Mouse (Mus musculus) layer of hippocampus, adult 2 months (tissue): Measurements from ENCODE around the gene Akap3. TPM values are rescaled to one million over a fixed set of nuclear protein-coding genes. Genes with fewer than 3 reads are reported as not detected.
A peak's percentile ranks its signal among the peaks of the same experiment; 100 is the strongest.

ENCODE experiments used
- DNase-seq, 2 experiments: peaks; one replicate each; pipeline ENCODE4 v3.0.0; 2022; ENCODE audit warnings: low spot score in 2 of 2
- H3K27ac ChIP-seq: fragments of 200-600 bp; 2 replicates; pipeline ENCODE4 v1.8.1; 2022
- H3K4me3 ChIP-seq: fragments of 200-600 bp; 2 replicates; pipeline ENCODE4 v1.8.1; 2022; ENCODE audit warnings: mild to moderate bottlenecking
- CTCF ChIP-seq: fragments of 200-600 bp; conservative IDR thresholded peaks from 2 replicates; pipeline ENCODE4 v1.8.1; 2022; ENCODE audit warnings: antibody characterized with exemption, mild to moderate bottlenecking, moderate library complexity
- long read RNA-seq, 2 experiments: library from polyadenylated mRNA; stranded (forward); transcript quantifications; one replicate each; pipeline ENCODE4 v2.0.0; 2021; ENCODE audit warnings: borderline mapping rate in 2 of 2
- total RNA-seq, 2 experiments: library from RNA; stranded (reverse); gene quantifications; 2 replicates each; pipeline ENCODE4 v1.2.3; 2021

The Akap3 gene
- under 1 TPM; 0.12 to 0.13 TPM for total RNA-seq
- long read RNA-seq, experiment 1 = 0 reads
- long read RNA-seq, experiment 2 = 0 reads

DNA sequence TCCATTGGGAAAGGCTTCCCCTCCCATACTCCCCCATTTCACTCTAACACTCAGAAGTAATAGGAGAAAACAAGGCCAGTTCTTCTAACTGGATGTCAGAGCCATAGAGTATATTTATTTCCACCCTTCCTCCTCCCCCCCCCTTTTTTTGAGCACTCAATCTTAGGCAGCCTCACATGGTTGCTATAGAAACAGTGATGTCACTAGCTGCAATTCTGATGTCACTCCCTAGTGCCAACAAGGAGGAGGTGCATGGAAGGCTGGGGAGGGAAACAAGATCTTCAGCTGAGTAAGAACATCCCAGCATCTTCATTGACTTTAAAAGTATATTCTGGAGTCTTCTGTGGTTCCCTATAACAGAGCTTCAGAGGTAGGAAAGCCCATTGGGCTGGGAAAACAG lies at the start of gene Akap3:
TSS of gene Akap3 (plus strand) at position 218 of the 400 bp plus-strand sequence.
- Histone ChIP-seq H3K4me3 (no peak within 1 kb of the TSS), H3K27ac (no peak within 1 kb of the TSS)
- no peak for DNase-seq
- no peak for TF ChIP-seq CTCF

DNA sequence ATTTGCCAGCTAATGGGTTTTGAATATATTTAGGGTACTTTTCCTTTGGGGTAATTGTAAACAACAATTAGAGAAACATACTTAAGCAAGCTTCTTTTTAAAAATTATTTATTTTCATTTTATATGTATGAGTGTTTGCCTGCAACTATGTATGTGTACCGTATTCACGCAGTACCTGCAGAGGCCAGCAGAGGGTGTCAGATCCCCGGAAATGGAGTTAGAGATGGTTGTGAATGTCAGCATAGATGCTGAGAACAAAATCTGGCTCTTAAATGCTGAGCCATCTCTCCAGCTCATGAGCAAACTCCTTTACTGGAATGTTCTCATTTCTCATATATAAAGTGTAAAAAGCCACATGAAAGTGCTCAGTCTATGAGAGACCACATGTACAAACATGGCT lies 46.1 kb upstream of the Akap3 start:
- H3K27ac ChIP-seq = no peak overlapping the region
- DNase-seq = no peak
- H3K4me3 ChIP-seq = no peak overlapping the region
- TF ChIP-seq CTCF = peak; percentile 65

DNA sequence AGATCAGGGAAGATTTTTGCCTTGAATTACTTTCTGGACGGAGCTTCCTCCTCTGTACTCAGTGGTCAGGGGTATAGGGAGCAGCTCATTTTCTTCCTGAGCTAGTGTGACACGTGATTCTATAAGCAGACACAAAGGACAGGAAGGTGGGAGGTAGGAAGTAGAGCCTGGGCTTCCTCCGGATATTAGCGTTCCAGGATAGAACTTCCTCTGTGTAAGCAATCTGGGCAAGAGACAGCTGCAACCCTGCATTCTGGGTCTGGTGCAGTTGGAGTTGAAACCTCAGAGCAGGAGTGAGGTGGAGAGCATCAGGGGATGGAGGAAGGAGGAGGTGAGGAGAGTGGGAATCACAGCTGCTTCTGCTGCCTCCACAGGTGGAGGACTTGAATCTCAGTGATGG lies 44.8 kb upstream of the Akap3 start:
- DNase-seq = peak; percentile 13 to 16
- no peak for TF ChIP-seq CTCF
- peak overlapping the region; percentile 59; the same call in 1 of the 2 replicates for H3K27ac ChIP-seq
- H3K4me3 ChIP-seq = no peak overlapping the region

DNA sequence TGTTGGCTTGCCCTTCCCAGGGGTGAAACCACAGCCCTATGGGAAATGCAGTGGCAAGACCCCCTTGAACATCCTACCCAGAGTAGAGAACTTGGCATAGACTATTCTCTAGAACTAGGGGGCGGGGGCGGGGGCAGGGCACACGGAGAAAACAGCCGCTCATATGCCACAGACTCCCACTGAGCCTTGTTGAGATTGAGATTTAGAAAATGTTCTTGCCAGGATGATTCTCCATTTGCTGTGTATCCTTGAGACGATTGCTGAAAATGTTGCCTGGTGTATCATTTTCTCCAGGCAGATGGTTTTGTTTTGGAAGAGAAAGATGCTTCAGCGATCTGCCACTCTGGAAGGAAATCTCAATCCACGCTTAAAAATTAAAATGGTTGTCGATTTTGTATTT lies 44.3 kb upstream of the Akap3 start:
- H3K4me3 ChIP-seq = no peak overlapping the region
- no peak for TF ChIP-seq CTCF
- peak; percentile 17 to 48 for DNase-seq
- peak overlapping the region; percentile 59; the same call in 1 of the 2 replicates for H3K27ac ChIP-seq

DNA sequence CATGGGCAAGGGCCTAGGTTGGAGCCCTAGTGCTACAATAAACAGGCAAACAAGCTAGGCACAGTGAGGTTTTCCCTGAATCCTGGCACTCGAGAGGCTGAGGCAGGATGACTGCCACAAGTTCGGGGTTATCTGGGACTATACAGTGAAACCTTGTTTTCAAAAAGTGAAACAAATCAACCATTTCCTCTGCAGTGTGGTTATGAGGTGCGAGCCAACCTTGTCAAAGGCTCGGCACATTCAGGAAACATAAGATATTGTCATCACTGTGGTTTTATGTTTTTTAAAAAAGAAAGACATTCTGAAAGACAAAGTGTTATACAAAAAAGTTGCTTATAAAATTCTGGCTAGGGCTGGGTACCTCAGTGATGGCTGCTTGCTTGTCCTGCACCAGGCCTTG lies 41.4 kb upstream of the Akap3 start:
- H3K4me3 ChIP-seq = no peak overlapping the region
- no peak for DNase-seq
- no peak for TF ChIP-seq CTCF

DNA sequence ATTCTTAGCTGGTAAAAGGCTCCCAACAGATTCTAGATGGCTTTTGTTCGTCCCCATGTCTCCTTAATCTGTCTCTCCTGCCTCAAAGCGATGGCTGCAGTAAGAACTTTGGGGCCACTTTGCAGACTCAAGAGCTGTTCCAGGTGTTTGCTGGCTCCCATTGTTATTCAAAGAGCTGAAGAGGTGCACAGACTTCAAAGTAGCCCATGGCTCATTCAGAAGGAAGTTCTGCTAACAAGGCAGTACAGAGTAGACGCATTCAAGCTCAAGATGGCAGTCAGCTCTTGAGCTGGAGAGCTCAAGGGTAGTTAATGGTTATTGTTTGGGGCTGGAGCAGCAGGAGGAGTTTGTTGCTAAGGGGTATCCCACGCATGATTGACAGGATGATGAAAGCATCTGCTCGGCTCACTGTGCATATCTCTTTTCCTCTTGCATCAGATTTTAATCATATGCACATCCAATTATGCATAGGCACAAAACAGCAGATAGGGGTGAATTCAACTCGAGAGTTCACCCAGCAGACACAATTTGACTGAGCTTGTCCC lies 37.6 kb upstream of the Akap3 start:
- Histone ChIP-seq H3K27ac (no peak overlapping the region), H3K4me3 (no peak overlapping the region)
- DNase-seq = peak in 1 of 2 experiments; percentile 16
- no peak for TF ChIP-seq CTCF

More for the DNA sequence above, 41.4 kb upstream of the Akap3 start:
- H3K27ac ChIP-seq = no peak overlapping the region

DNA sequence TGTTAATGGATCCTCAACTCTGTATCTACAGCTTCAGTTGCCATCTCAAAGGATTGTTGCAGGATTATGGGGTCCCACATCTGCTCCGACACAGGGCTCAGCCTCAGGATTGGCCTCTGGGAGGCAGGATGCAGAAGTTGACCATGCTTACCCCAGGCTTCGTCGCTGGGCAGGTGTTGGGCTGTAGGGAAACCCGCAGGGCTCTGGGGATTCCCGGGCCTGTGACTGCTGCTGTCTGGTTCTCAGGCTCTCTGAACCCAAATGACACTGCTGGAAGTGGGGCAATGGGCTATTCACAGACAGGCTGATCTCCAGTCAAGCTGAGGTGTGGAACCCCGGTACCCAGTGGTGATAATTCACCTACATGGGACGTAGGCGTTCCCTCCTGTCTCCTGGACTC lies 36.6 kb upstream of the Akap3 start:
- Histone ChIP-seq H3K4me3 (no peak overlapping the region), H3K27ac (no peak overlapping the region)
- DNase-seq = no peak
- TF ChIP-seq CTCF = no peak

DNA sequence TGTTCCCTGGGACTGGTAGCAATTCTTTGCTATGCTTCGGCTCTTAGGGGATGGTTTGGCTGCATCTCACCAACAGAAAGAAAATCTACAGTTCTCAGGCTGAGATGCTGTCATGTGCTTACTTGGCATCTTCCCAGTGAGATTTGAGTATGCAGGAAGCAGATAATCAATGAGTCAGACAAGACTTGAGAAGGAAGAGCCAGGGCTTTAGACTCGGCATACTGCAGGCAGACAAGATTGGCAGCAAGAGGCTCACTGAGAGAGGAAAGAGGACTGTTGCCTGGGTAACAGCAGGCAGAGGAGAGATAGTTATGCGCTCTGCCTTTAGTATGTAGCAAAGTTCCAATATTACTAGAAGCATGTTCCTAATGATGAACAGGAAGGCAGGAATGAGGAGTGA lies 29.8 kb upstream of the Akap3 start:
- Histone ChIP-seq H3K27ac (peak overlapping the region; percentile 46), H3K4me3 (no peak overlapping the region)
- peak; percentile 32 to 67 for DNase-seq
- TF ChIP-seq CTCF = no peak

DNA sequence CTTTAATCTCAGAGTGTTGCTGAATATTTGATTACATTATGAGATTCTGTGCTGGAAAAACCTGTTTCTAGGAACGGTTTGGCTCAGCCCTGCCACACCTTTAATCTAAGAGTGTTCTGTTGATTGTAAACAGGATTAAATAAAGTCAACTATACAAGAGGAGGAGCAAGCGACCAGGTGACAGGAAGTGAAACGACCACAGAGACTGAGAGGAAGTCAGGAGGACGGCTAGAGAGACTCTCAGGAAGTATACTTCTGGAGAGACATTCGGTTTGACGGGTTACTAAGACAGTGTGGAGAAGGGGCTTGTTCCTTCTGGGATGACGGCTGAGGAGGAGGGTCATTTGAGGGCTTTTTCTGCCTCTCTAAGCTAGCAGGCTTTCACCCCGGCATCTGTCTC lies 16.3 kb upstream of the Akap3 start:
- DNase-seq = no peak
- Histone ChIP-seq H3K4me3 (no peak overlapping the region), H3K27ac (no peak overlapping the region)
- TF ChIP-seq CTCF = no peak

DNA sequence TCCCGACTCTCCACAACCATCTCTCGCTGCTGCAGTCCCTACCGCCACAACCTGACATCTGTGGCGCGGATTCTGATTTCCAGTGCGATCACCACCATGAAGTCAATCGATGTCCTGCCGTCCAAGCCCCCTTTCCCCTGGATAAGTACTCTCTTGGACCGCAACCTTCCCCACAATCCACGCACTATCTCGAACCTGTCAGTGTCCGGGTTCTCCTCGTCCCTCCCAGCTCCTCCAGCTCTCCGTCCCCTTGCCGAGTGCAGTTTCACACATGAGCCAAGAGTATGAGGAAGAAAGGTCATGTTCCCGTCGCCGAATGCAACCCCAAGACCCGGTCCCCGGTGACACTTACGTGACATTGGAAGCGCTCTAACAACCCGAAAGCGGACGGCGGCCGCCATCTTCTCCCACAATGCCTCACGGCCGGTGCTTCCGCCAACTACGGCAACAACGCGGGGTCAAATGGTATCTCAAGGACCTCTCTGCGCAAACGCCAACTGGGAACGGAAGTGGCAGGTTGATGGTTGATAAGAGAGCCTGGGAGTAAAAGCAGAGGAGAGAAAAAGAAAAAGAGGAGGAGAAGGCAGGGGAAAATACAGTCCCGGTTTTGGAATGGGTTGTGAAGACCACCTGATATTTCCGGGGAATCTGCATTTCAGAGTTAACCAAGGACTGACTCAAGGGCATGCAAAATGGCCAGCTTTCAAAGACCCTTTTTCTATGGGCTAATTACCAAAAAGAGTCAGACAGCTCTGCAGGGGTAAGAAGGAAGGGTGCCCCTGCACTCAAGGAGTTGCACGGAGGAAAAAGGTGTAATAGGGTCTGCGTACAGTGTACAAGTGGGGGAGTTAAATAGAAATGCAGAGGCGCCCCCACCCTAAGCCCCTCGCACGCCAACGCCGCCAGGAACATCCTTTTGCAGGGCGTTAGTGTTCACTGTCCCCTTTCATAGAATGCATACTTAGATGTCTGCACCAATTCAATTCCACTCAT lies 3.9 kb upstream of the Akap3 start, which contains the start of gene Ndufa9:
TSS of gene Ndufa9 (minus strand) at position 425 of the 993 bp plus-strand sequence.
- H3K4me3 ChIP-seq = peak within 1 kb of the TSS; percentile 83
- no peak for TF ChIP-seq CTCF
- peak; percentile 94 to 96 for DNase-seq

DNA sequence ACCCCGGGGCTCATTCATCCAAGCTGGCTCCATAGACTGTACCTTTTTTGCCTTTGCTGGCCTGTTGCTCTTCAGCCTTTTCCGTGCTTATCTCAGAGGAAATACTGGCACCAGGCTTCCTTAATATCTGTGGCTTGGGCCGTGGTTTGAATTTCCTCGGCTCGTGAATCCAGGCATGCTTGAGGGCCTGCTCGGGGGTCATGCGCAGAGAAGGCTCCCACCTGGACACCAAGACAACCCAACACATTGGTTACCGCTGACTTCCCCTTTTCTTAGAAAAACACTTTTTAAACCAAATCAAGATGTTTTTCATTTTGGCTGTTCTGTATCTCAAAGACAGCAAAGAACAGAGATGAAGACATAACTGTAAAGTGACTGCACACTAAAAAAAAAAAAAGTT lies 24.2 kb downstream of the Akap3 start:
- no peak overlapping the region for H3K27ac ChIP-seq
- no peak for DNase-seq
- H3K4me3 ChIP-seq = no peak overlapping the region
- TF ChIP-seq CTCF = no peak

More for the DNA sequence above, 3.9 kb upstream of the Akap3 start, which contains the start of gene Ndufa9:
- peak within 1 kb of the TSS; percentile 97 for H3K27ac ChIP-seq

DNA sequence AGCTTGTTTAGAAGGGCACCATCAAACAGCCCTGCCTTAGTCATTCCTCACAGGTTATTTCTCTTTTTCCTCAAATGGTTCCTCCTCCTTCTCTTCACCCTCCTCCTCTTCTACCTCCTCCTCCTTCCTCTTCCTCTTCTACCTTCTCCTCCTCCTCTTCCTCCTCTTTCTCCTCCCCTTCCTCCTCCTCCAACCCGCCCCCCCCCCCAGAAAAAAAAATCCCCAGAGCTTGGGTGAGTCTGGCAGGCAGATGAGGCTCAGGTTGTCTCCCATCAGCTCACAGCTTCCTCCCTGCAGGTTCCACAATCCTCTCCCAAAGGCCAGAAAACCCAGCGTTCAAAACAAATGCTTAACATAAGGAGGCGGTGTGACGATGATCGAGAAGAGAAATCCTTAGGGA lies 54.5 kb downstream of the Akap3 start:
- no peak for TF ChIP-seq CTCF
- DNase-seq = no peak
- H3K4me3 ChIP-seq = no peak overlapping the region
- no peak overlapping the region for H3K27ac ChIP-seq

DNA sequence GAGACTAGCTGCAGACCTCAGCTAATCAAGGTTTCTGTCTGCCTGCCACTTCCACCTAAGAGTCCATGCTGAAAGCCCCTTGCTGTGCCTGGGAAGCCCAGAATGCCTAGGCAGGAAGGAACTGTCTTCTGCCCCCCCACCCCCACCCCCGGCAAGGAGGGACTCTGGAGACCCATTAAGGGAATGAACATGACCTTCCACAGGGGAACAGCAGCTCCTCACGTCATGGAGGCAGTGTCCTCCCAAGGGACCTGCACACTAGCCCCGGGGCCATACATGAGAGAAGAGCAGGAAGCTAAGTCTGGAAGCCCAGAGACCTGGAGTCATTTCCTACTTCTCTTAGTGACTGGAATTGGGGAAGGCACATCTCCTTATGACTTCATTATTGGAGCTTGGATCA lies 55.0 kb downstream of the Akap3 start:
- no peak overlapping the region for H3K27ac ChIP-seq
- H3K4me3 ChIP-seq = no peak overlapping the region
- DNase-seq = no peak
- no peak for TF ChIP-seq CTCF

DNA sequence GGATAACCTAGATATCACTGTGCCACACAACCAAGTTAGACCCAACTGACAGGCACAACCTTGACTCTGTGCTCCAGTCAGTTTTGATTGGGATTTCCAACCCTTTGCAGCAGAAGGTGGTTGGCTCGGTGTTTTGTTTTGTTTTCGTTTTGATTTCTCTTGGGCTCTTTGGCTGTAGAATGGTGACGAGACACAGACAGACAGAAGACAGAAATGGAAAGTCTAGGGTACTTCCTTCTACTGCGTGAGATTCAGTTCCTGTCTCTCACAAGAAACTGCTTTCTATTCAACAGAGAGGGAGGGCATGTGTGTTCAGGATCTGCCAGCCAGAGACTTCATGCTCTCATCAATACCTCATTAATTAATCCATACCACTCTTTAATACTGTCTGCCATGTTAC lies 57.8 kb downstream of the Akap3 start:
- DNase-seq = no peak
- Histone ChIP-seq H3K27ac (peak overlapping the region; percentile 55; the same call in 1 of the 2 replicates), H3K4me3 (no peak overlapping the region)
- no peak for TF ChIP-seq CTCF
